Mouse (Mus musculus): ENCODE data around the gene Rlbp1. TPM values are rescaled to one million over a fixed set of nuclear protein-coding genes. Genes with fewer than 3 reads are reported as not detected.

The Rlbp1 gene
- total RNA-seq, 4 experiments from 2014 or later = not detected

- no peak for DNase-seq (ENCODE audit: low spot score)
These were observed 10.2 kb downstream of the Rlbp1 start for GRCm38 (mm10) chr7:79376516-79377275.

GRCm38 (mm10) chr7:79375594-79375993 lies 11.3 kb downstream of the Rlbp1 start:
- DNase-seq (ENCODE audit: low spot score) = no peak

- DNase-seq (ENCODE audit: low spot score) = no peak
These were observed 12.8 kb downstream of the Rlbp1 start for GRCm38 (mm10) chr7:79374017-79374416.

- peak; percentile 52 for DNase-seq (ENCODE audit: low spot score)
These were observed 15.4 kb downstream of the Rlbp1 start for GRCm38 (mm10) chr7:79371321-79371879.

GRCm38 (mm10) chr7:79369416-79369815 lies 17.4 kb downstream of the Rlbp1 start:
- DNase-seq (ENCODE audit: low spot score) = no peak

- DNase-seq (ENCODE audit: low spot score) = no peak
These were observed 18.2 kb downstream of the Rlbp1 start for GRCm38 (mm10) chr7:79368664-79369063.

GRCm38 (mm10) chr7:79363370-79364043 lies 23.3 kb downstream of the Rlbp1 start:
- DNase-seq (ENCODE audit: low spot score) = peak; percentile 62

GRCm38 (mm10) chr7:79362830-79363229 lies 24.0 kb downstream of the Rlbp1 start:
- DNase-seq (ENCODE audit: low spot score) = no peak

- no peak for DNase-seq (ENCODE audit: low spot score)
These were observed 24.6 kb downstream of the Rlbp1 start for GRCm38 (mm10) chr7:79362208-79362607.

GRCm38 (mm10) chr7:79360056-79360455 lies 26.8 kb downstream of the Rlbp1 start:
- no peak for DNase-seq (ENCODE audit: low spot score)

- peak; percentile 13 for DNase-seq (ENCODE audit: low spot score)
These were observed 27.7 kb downstream of the Rlbp1 start for GRCm38 (mm10) chr7:79359183-79359435.

GRCm38 (mm10) chr7:79358350-79359182 lies 28.3 kb downstream of the Rlbp1 start:
- DNase-seq (ENCODE audit: low spot score) = peak; percentile 42

- DNase-seq (ENCODE audit: low spot score) = peak; percentile 78
These were observed 37.0 kb downstream of the Rlbp1 start for GRCm38 (mm10) chr7:79349738-79350386.

- no peak for DNase-seq (ENCODE audit: low spot score)
These were observed 38.0 kb downstream of the Rlbp1 start for GRCm38 (mm10) chr7:79348816-79349215.

GRCm38 (mm10) chr7:79347108-79347813 lies 39.6 kb downstream of the Rlbp1 start:
- DNase-seq (ENCODE audit: low spot score) = peak; percentile 21

GRCm38 (mm10) chr7:79346555-79347075 lies 40.2 kb downstream of the Rlbp1 start:
- DNase-seq (ENCODE audit: low spot score) = no peak

GRCm38 (mm10) chr7:79345902-79346301 lies 40.9 kb downstream of the Rlbp1 start:
- DNase-seq (ENCODE audit: low spot score) = peak; percentile 50

- no peak for DNase-seq (ENCODE audit: low spot score)
These were observed 50.4 kb downstream of the Rlbp1 start for GRCm38 (mm10) chr7:79336362-79336910.

GRCm38 (mm10) chr7:79333419-79333818 lies 53.4 kb downstream of the Rlbp1 start:
- no peak for DNase-seq (ENCODE audit: low spot score)

GRCm38 (mm10) chr7:79331197-79331596 lies 55.7 kb downstream of the Rlbp1 start:
- DNase-seq (ENCODE audit: low spot score) = no peak

Measured in heart, adult 8-10 months (tissue).